Mouse (Mus musculus): ENCODE results near the gene Rnf145. TPM values are rescaled to one million over a fixed set of nuclear protein-coding genes. Genes with fewer than 3 reads are reported as not detected.

The Rnf145 gene
- polyA plus RNA-seq, 2 experiments: 84.5 to 92.1 TPM

GRCm38 (mm10) chr11:44547651-44548196 is 29.0 kb downstream of the Rnf145 start:
- ATAC-seq (ENCODE audit: low FRiP score, low read depth) (no peak), DNase-seq (ENCODE audit: low spot score) (no peak)
- WGBS: 83% methylated on average over 8 of the region's 8 CpGs
- H3K9ac ChIP-seq (ENCODE audit: low read depth, low read length, severe bottlenecking): no peak overlapping the region
- H3K27me3 ChIP-seq (ENCODE audit: control insufficient read depth, insufficient read depth, low read length): no peaks in the 10 kb centered on the region
- no peaks in the 10 kb centered on the region for H3K9me3 ChIP-seq (ENCODE audit: control insufficient read depth, low read length)
- H3K27ac ChIP-seq (replicated peaks; ENCODE audit: low read depth, low read length): no peak overlapping the region
- no peak overlapping the region for H3K4me3 ChIP-seq (replicated peaks; ENCODE audit: low read length)
- H3K4me1 ChIP-seq (ENCODE audit: control insufficient read depth, insufficient read depth, low read length): no peaks in the 10 kb centered on the region
- H3K4me2 ChIP-seq (replicated peaks; ENCODE audit: low read depth, low read length, severe bottlenecking): no peak overlapping the region
- H3K36me3 ChIP-seq (ENCODE audit: control insufficient read depth, insufficient read depth, low read length): peaks cover 76% of the 10 kb centered on the region
- no peak for TF ChIP-seq POLR2A (IDR thresholded peaks at IDR 0.05; ENCODE audit: borderline replicate concordance, extremely low read depth, insufficient read depth, insufficient read length)

- no peaks in the 10 kb centered on the region for H3K9me3 ChIP-seq (ENCODE audit: control insufficient read depth, low read length)
- H3K36me3 ChIP-seq (ENCODE audit: control insufficient read depth, insufficient read depth, low read length): peaks cover 76% of the 10 kb centered on the region
- no peak overlapping the region for H3K4me3 ChIP-seq (replicated peaks; ENCODE audit: low read length)
- ATAC-seq (ENCODE audit: low FRiP score, low read depth) (no peak), DNase-seq (ENCODE audit: low spot score) (no peak)
- H3K27me3 ChIP-seq (ENCODE audit: control insufficient read depth, insufficient read depth, low read length): no peaks in the 10 kb centered on the region
- no peak overlapping the region for H3K4me2 ChIP-seq (replicated peaks; ENCODE audit: low read depth, low read length, severe bottlenecking)
- no peaks in the 10 kb centered on the region for H3K4me1 ChIP-seq (ENCODE audit: control insufficient read depth, insufficient read depth, low read length)
- WGBS: 92% methylated on average over 12 of the region's 12 CpGs
- H3K27ac ChIP-seq (replicated peaks; ENCODE audit: low read depth, low read length): no peak overlapping the region
- H3K9ac ChIP-seq (ENCODE audit: low read depth, low read length, severe bottlenecking): no peak overlapping the region
- no peak for TF ChIP-seq POLR2A (IDR thresholded peaks at IDR 0.05; ENCODE audit: borderline replicate concordance, extremely low read depth, insufficient read depth, insufficient read length)
Observed at GRCm38 (mm10) chr11:44548816-44549215, 30.1 kb downstream of the Rnf145 start.

GRCm38 (mm10) chr11:44549511-44550278 is 30.9 kb downstream of the Rnf145 start:
- no peaks in the 10 kb centered on the region for H3K4me1 ChIP-seq (ENCODE audit: control insufficient read depth, insufficient read depth, low read length)
- no peak overlapping the region for H3K4me3 ChIP-seq (replicated peaks; ENCODE audit: low read length)
- no peak for ATAC-seq (ENCODE audit: low FRiP score, low read depth)
- TF ChIP-seq POLR2A (IDR thresholded peaks at IDR 0.05; ENCODE audit: borderline replicate concordance, extremely low read depth, insufficient read depth, insufficient read length): no peak
- no peak for DNase-seq (ENCODE audit: low spot score)
- H3K27me3 ChIP-seq (ENCODE audit: control insufficient read depth, insufficient read depth, low read length): no peaks in the 10 kb centered on the region
- no peak overlapping the region for H3K4me2 ChIP-seq (replicated peaks; ENCODE audit: low read depth, low read length, severe bottlenecking)
- H3K36me3 ChIP-seq (ENCODE audit: control insufficient read depth, insufficient read depth, low read length): peaks cover 77% of the 10 kb centered on the region
- WGBS: 81% methylated on average over 10 of the region's 10 CpGs
- H3K9me3 ChIP-seq (ENCODE audit: control insufficient read depth, low read length): no peaks in the 10 kb centered on the region
- H3K27ac ChIP-seq (replicated peaks; ENCODE audit: low read depth, low read length): no peak overlapping the region
- H3K9ac ChIP-seq (ENCODE audit: low read depth, low read length, severe bottlenecking): no peak overlapping the region

- no peak overlapping the region for H3K4me3 ChIP-seq (replicated peaks; ENCODE audit: low read length)
- no peak overlapping the region for H3K27ac ChIP-seq (replicated peaks; ENCODE audit: low read depth, low read length)
- ATAC-seq (ENCODE audit: low FRiP score, low read depth) (no peak), DNase-seq (ENCODE audit: low spot score) (no peak)
- H3K9me3 ChIP-seq (ENCODE audit: control insufficient read depth, low read length): no peaks in the 10 kb centered on the region
- 95% methylated on average over 6 of the region's 6 CpGs for WGBS
- H3K9ac ChIP-seq (ENCODE audit: low read depth, low read length, severe bottlenecking): no peak overlapping the region
- peaks cover 84% of the 10 kb centered on the region for H3K36me3 ChIP-seq (ENCODE audit: control insufficient read depth, insufficient read depth, low read length)
- H3K4me2 ChIP-seq (replicated peaks; ENCODE audit: low read depth, low read length, severe bottlenecking): no peak overlapping the region
- H3K4me1 ChIP-seq (ENCODE audit: control insufficient read depth, insufficient read depth, low read length): no peaks in the 10 kb centered on the region
- no peak for TF ChIP-seq POLR2A (IDR thresholded peaks at IDR 0.05; ENCODE audit: borderline replicate concordance, extremely low read depth, insufficient read depth, insufficient read length)
- H3K27me3 ChIP-seq (ENCODE audit: control insufficient read depth, insufficient read depth, low read length): no peaks in the 10 kb centered on the region
Observed at GRCm38 (mm10) chr11:44550996-44551395, 32.2 kb downstream of the Rnf145 start.

- H3K36me3 ChIP-seq (ENCODE audit: control insufficient read depth, insufficient read depth, low read length): peaks cover 82% of the 10 kb centered on the region
- no peaks in the 10 kb centered on the region for H3K27me3 ChIP-seq (ENCODE audit: control insufficient read depth, insufficient read depth, low read length)
- DNase-seq (ENCODE audit: low spot score) (no peak), ATAC-seq (ENCODE audit: low FRiP score, low read depth) (no peak)
- no peak overlapping the region for H3K9ac ChIP-seq (ENCODE audit: low read depth, low read length, severe bottlenecking)
- no peak overlapping the region for H3K4me3 ChIP-seq (replicated peaks; ENCODE audit: low read length)
- no peak overlapping the region for H3K4me2 ChIP-seq (replicated peaks; ENCODE audit: low read depth, low read length, severe bottlenecking)
- 76% methylated on average over 4 of the region's 4 CpGs for WGBS
- no peaks in the 10 kb centered on the region for H3K9me3 ChIP-seq (ENCODE audit: control insufficient read depth, low read length)
- TF ChIP-seq POLR2A (IDR thresholded peaks at IDR 0.05; ENCODE audit: borderline replicate concordance, extremely low read depth, insufficient read depth, insufficient read length): no peak
- H3K4me1 ChIP-seq (ENCODE audit: control insufficient read depth, insufficient read depth, low read length): no peaks in the 10 kb centered on the region
- no peak overlapping the region for H3K27ac ChIP-seq (replicated peaks; ENCODE audit: low read depth, low read length)
Observed at GRCm38 (mm10) chr11:44554339-44554738, 35.6 kb downstream of the Rnf145 start.

Data from limb, embryonic 14.5 days (tissue).